Mouse (Mus musculus) embryonic fibroblast, embryonic 13.5 days (primary cell): ENCODE results near the gene Mybpc2.

Experiments used
- CTCF ChIP-seq: IDR thresholded peaks from 2 replicates; pipeline ENCODE4 v1.5.1; 2011; ENCODE audit warnings: mild to moderate bottlenecking, control low read depth, low read length, moderate library complexity, borderline replicate concordance; ENCODE audit not compliant: insufficient read depth
- POLR2A ChIP-seq: IDR thresholded peaks from 2 replicates; pipeline ENCODE4 v1.6.1; 2011; ENCODE audit warnings: low read depth, mild to moderate bottlenecking, control low read depth, low read length, moderate library complexity

- no peak for TF ChIP-seq POLR2A
- TF ChIP-seq CTCF = no peak
Measured at GRCm38 (mm10) chr7:44547725-44548124, 23.3 kb upstream of the Mybpc2 start.
